Mouse (Mus musculus) intestine, embryonic 14.5 days (tissue): Measurements from ENCODE around the gene Morc4. TPM values are rescaled to one million over a fixed set of nuclear protein-coding genes. Genes with fewer than 3 reads are reported as not detected.

Experiments
- ATAC-seq: fragments of 200-750 bp; cut with Nextera tagmentation; replicated peaks from 2 replicates; pipeline ENCODE4 v1.8.0; 2017; ENCODE audit warnings: low read depth, moderate number of reproducible peaks, moderate TSS enrichment, moderate library complexity; ENCODE audit not compliant: low FRiP score, low TSS enrichment
- DNase-seq: peaks from one replicate; pipeline ENCODE4 v3.0.0-alpha.2; 2018; ENCODE audit warnings: low spot score
- H3K27ac ChIP-seq: fragments of 300-500 bp; sonication (generic); 2 replicates; pipeline ENCODE4 v1.5.1; 2014; ENCODE audit warnings: low read depth, mild to moderate bottlenecking, control low read depth
- H3K27me3 ChIP-seq: fragments of 300-500 bp; sonication (generic); replicated peaks from 2 replicates; pipeline ENCODE4 v1.6.1; 2014; ENCODE audit warnings: low read length, control low read depth; ENCODE audit not compliant: control insufficient read depth, insufficient read depth
- H3K36me3 ChIP-seq: fragments of 300-500 bp; sonication (generic); 2 replicates; pipeline ENCODE4 v1.6.1; 2014; ENCODE audit warnings: low read length, control low read depth; ENCODE audit not compliant: control insufficient read depth, insufficient read depth
- H3K4me1 ChIP-seq: fragments of 300-500 bp; sonication (generic); replicated peaks from 2 replicates; pipeline ENCODE4 v1.6.1; 2014; ENCODE audit warnings: low read length, control low read depth, mixed read lengths; ENCODE audit not compliant: control insufficient read depth, insufficient read depth
- H3K4me2 ChIP-seq: fragments of 300-500 bp; sonication (generic); 2 replicates; pipeline ENCODE4 v1.6.1; 2014; ENCODE audit warnings: low read length
- H3K4me3 ChIP-seq: fragments of 300-500 bp; sonication (generic); 2 replicates; pipeline ENCODE4 v1.5.1; 2014; ENCODE audit warnings: low read depth, low read length, control low read depth, mixed read lengths
- H3K9ac ChIP-seq: fragments of 300-500 bp; sonication (generic); 2 replicates; pipeline ENCODE4 v1.6.1; 2014; ENCODE audit warnings: mild to moderate bottlenecking, low read length
- H3K9me3 ChIP-seq: fragments of 300-500 bp; sonication (generic); 2 replicates; pipeline ENCODE4 v1.6.1; 2016; ENCODE audit warnings: low read length, control low read depth; ENCODE audit not compliant: control insufficient read depth
- WGBS: fragments of 180-500 bp; shearing (Covaris S2); extraction: QIAGEN DNeasy Blood & Tissue Kit; methylation state at CpG from one replicate; pipeline ENCODE4 v1.1.7; 2014; 5-methylcytosine and 5-hydroxymethylcytosine counted together
- polyA plus RNA-seq: library from polyadenylated mRNA; unstranded; fragments of >200 nt; fragmentation: Nextera tagmentation; extraction: Ambion mirVana; gene quantifications from 2 replicates; pipeline ENCODE4 v1.2.1, GENCODE M21; 2014

Morc4 gene
- polyA plus RNA-seq, 1 experiment from 2014 or later, result 13.4 TPM

DNA sequence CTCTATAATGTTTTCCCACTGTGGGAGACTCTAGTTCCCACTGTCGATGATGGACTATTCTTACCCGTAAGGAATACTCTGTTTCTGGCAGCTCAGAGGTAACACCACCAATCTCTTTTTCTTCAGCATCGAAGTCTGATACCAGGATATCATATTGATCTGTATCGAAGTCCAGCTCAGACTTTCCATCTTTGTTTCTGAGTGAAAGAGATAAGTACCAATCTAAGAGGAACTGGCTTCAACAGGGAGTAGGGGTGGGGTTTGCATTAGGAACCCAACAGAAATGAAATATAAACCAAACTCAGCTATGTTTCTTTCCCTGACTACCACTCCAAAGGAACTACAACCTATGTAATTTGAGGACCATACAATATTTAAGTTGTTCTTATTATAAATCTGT, 16.7 kb downstream of the Morc4 start:
- no peak for DNase-seq
- 90% methylated on average over 4 of the region's 4 CpGs for WGBS
- Histone ChIP-seq H3K27ac (no peak overlapping the region), H3K4me3 (no peak overlapping the region), H3K9ac (no peak overlapping the region), H3K9me3 (no peaks in the 10 kb centered on the region), H3K4me2 (no peak overlapping the region), H3K36me3 (no peaks in the 10 kb centered on the region), H3K4me1 (no peaks in the 10 kb centered on the region), H3K27me3 (no peaks in the 10 kb centered on the region)
- ATAC-seq, result no peak

DNA sequence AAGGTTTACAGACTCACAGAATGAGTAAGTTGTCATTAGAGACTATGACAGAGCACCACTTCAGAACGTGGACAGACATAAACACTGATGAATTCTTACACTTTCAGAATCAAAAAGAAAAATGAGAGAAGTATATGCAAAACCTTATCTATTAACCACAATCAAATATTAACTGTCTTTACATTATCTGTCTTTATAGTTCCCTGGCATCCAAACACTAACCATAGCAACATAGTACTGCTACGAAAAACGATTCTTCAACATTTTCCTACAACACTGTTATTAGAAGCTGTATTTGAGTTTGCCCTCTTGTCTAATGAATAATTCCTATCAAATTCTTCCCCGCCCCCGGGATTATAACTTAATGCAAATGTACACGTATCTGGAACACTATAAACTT, 30.4 kb downstream of the Morc4 start:
- Histone ChIP-seq H3K4me3 (no peak overlapping the region), H3K27me3 (no peaks in the 10 kb centered on the region), H3K36me3 (no peaks in the 10 kb centered on the region), H3K9ac (no peak overlapping the region), H3K4me2 (no peak overlapping the region), H3K4me1 (no peaks in the 10 kb centered on the region), H3K27ac (no peak overlapping the region), H3K9me3 (no peaks in the 10 kb centered on the region)
- no peak for ATAC-seq
- DNase-seq, result no peak
- WGBS, result 83% methylated on average over 6 of the region's 6 CpGs

DNA sequence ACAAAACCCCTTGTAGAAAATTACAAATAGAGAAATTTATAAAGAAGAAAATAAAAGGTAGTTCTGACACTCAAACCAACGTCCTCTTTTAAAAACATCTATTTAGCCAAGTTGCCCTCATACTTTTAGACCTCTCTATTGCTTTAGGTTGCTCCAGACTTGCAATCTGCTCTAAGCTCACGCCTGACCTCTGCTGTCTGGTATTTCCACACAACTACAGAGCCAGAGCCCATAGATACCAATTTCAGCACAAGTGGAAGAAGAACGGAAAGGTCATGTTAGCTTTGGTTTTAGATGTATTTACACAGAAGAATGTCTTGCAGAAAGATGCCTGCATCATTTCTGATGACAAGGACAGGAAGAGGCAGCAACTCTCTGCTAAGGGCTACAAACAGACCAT, 32.4 kb downstream of the Morc4 start:
- DNase-seq, result no peak
- Histone ChIP-seq H3K4me3 (no peak overlapping the region), H3K27me3 (no peaks in the 10 kb centered on the region), H3K27ac (no peak overlapping the region), H3K9ac (no peak overlapping the region), H3K36me3 (no peaks in the 10 kb centered on the region), H3K4me2 (no peak overlapping the region), H3K4me1 (no peaks in the 10 kb centered on the region), H3K9me3 (no peaks in the 10 kb centered on the region)
- 35% methylated on average over 3 of the region's 3 CpGs for WGBS
- no peak for ATAC-seq

DNA sequence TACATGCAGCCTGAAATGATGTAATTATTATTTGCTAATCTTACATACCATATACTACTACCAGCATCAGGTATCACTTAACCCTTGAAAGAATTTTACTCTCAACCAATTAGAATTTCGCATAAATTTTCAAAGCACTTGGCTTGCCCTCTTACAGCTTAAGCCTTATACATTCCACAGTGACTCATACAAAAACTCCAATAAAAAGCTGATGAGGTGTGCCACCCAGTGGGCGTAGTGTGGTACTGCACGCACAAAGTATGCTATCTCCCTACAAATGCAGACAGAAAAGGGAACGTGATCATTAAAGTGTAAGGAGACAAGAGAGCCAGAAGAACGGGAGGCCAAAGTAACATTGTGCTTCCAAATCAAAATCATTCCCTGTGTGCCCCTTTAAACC, 39.0 kb downstream of the Morc4 start:
- Histone ChIP-seq H3K4me3 (no peak overlapping the region), H3K4me1 (no peaks in the 10 kb centered on the region), H3K4me2 (no peak overlapping the region), H3K9me3 (no peaks in the 10 kb centered on the region), H3K36me3 (no peaks in the 10 kb centered on the region), H3K9ac (no peak overlapping the region), H3K27me3 (no peaks in the 10 kb centered on the region), H3K27ac (no peak overlapping the region)
- 10% methylated on average over 5 of the region's 5 CpGs for WGBS
- ATAC-seq, result no peak
- peak; percentile 66 for DNase-seq

DNA sequence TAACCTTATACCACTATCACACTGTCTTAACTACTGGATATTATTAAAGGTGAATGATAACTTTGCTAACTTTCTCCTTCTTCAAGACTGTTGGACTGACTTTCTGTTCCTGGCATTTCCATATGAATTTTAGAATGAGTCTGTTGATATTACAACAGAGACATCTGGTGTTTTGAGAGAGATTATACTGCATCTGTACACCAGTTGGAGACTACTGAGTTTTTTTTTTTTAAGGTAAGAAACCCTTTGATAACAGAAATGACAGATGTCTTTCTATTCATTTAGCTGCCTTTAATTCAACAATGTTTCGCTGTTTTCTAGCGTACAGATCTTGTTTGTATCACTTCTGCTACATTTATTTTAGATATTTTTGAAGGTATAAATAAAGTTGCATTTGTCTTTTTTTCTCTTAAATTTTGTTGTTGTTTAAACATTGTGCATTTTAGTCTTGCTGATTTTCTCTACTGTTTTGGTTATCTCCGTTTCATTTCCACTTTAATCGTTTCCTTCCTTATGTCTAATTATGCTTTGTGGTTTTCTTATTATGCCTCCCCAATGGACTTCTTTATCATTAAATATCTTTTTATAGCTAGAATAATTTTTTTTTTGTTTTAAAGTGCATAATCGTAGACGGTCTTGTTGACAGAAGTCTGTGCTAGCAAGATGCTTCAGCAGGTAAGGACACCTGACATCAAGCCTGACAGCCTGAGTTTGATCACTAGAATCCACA, 42.9 kb downstream of the Morc4 start:
- no peak overlapping the region for H3K9ac ChIP-seq
- 93% methylated on average over 6 of the region's 6 CpGs for WGBS
- no peaks in the 10 kb centered on the region; the same call in none of the 2 replicates for H3K36me3 ChIP-seq
- no peak overlapping the region for H3K4me2 ChIP-seq
- ATAC-seq, result no peak
- H3K27me3 ChIP-seq, result no peaks in the 10 kb centered on the region
- no peak for DNase-seq
- no peaks in the 10 kb centered on the region for H3K4me1 ChIP-seq
- H3K27ac ChIP-seq, result no peak overlapping the region
- no peaks in the 10 kb centered on the region for H3K9me3 ChIP-seq
- no peak overlapping the region for H3K4me3 ChIP-seq

DNA sequence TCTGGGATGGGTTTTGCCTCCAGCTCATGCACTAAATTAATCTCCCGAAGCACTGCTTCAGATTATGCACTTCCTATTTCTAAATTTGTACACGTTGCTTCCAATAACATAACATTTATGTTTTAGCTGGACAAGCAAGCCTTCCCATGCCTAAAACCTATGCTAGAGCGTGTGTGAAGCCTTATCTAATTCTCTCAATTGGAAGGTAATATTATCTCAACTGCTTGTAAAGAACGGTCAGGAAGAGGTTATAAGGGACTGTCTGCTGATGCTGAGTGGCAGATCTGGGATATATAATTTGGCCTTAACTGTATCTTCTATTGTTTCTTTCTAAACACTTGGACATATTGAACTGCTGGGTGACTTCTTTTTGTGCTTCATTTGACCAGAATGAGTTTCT, 44.6 kb downstream of the Morc4 start:
- Histone ChIP-seq H3K9ac (no peak overlapping the region), H3K27me3 (no peaks in the 10 kb centered on the region), H3K36me3 (no peaks in the 10 kb centered on the region; the same call in none of the 2 replicates), H3K4me1 (no peaks in the 10 kb centered on the region), H3K9me3 (no peaks in the 10 kb centered on the region), H3K4me3 (no peak overlapping the region), H3K27ac (no peak overlapping the region), H3K4me2 (no peak overlapping the region)
- 82% methylated on average over 4 of the region's 4 CpGs for WGBS
- ATAC-seq (no peak), DNase-seq (no peak)

DNA sequence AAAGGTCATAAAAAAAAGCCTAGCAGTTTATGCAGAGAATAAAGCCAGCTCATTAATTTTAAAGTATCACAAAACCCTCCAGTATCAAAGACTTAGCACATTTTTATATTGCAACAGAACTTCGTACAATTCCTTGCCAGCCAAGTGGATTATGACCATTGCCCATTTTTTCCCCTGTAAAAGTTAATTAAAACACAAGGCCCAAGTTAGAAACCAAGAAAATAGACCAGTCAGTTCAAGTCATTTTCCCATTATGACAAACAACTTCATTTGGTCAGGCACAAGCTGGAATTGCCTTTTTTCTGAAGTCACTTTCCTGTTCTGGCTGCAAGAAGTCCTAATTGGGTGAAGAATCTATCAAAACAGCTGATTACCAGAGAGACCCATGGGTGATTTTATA, 46.1 kb downstream of the Morc4 start:
- 96% methylated on average over 1 of the region's 1 CpGs for WGBS
- ATAC-seq (no peak), DNase-seq (no peak)
- Histone ChIP-seq H3K9ac (no peak overlapping the region), H3K4me2 (no peak overlapping the region), H3K27ac (no peak overlapping the region), H3K36me3 (no peaks in the 10 kb centered on the region; the same call in none of the 2 replicates), H3K4me3 (no peak overlapping the region), H3K27me3 (no peaks in the 10 kb centered on the region), H3K4me1 (no peaks in the 10 kb centered on the region), H3K9me3 (no peaks in the 10 kb centered on the region)

DNA sequence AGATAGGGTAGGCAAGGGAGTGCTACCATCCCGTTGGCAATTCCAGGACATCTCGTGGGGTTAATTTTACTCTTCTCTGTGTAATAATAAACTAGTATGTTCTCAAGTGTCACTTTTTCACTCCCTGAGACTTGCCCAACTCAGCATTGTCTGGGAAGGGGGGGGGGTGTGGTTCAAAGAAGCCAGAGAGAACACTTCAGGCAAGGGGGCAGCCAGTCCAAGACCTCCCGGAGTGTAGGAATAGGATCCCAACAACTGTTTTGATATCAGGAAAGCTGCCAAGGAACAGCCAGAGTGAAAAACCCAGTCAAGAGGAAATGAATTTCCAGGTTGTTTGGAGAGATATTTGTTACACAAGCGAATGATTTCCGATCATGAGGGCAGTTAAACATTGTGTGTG, 56.3 kb downstream of the Morc4 start:
- 80% methylated on average over 5 of the region's 5 CpGs for WGBS
- no peaks in the 10 kb centered on the region for H3K27me3 ChIP-seq
- no peaks in the 10 kb centered on the region for H3K36me3 ChIP-seq
- H3K9ac ChIP-seq, result no peak overlapping the region
- no peak for DNase-seq
- H3K27ac ChIP-seq, result no peak overlapping the region
- no peaks in the 10 kb centered on the region for H3K4me1 ChIP-seq
- H3K9me3 ChIP-seq, result no peaks in the 10 kb centered on the region
- no peak overlapping the region for H3K4me2 ChIP-seq
- H3K4me3 ChIP-seq, result no peak overlapping the region
- no peak for ATAC-seq

DNA sequence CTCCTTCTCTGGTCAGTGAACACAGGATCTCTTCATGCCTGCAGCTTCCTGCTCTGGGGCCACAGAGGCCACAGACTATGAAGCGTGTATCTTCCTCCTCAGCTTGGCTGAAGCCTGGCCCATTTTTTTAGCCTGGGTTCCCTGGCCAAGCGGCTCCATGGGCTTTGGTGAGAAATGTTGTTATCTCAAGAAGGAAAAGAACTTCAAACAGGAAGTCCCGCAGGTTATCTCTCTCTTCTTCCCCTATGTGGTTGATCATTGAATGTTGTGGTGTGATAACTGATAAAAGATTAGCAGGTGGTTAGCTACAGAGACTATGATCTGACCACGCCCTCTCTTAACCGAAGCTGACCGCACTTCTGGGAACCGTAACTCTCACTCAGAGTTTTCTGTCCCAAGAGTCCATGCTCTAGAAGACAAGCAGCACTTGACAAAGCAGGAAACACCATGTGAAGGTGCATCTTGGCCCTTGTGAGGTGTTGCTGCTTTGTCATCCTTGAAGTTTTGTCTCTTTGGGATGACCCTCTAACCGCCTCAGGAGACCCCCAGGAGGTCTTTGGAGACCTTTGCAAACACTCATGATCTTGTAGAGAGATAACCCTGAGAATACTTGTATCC, 57.4 kb downstream of the Morc4 start:
- no peak overlapping the region for H3K9ac ChIP-seq
- ATAC-seq (no peak), DNase-seq (no peak)
- no peaks in the 10 kb centered on the region for H3K4me1 ChIP-seq
- no peak overlapping the region for H3K4me2 ChIP-seq
- no peaks in the 10 kb centered on the region for H3K9me3 ChIP-seq
- peaks cover 4% of the 10 kb centered on the region; the same call in 1 of the 2 replicates for H3K27me3 ChIP-seq
- no peak overlapping the region for H3K27ac ChIP-seq
- no peaks in the 10 kb centered on the region for H3K36me3 ChIP-seq
- 74% methylated on average over 8 of the region's 8 CpGs for WGBS
- H3K4me3 ChIP-seq, result no peak overlapping the region
